Mouse (Mus musculus) frontal cortex, postnatal 25 days (tissue): ENCODE measurements at regions not wholly inside any gene's neighbourhood (a gene's known extent, or its start where the extent isn't known, plus 50 kb on each side); places are given as distances from the start of the nearest gene placed in this dataset.

Experiments
- DNase-seq, 2 experiments: peaks; one replicate each; pipeline ENCODE4 v3.0.0; 2022; ENCODE audit warnings: low spot score in 2 of 2

- no peak for DNase-seq
Observed at GRCm38 (mm10) chr14:46529086-46529715, 138.7 kb upstream of the Bmp4 start.

GRCm38 (mm10) chr14:46517258-46517657, 126.8 kb upstream of the Bmp4 start:
- no peak for DNase-seq

GRCm38 (mm10) chr14:46516285-46516684, 125.8 kb upstream of the Bmp4 start:
- DNase-seq = no peak

- no peak for DNase-seq
Observed at GRCm38 (mm10) chr14:46514262-46514932, 123.9 kb upstream of the Bmp4 start.

- no peak for DNase-seq
Observed at GRCm38 (mm10) chr14:46512118-46512517, 121.6 kb upstream of the Bmp4 start.

- DNase-seq = no peak
Observed at GRCm38 (mm10) chr14:46508871-46509270, 118.4 kb upstream of the Bmp4 start.

GRCm38 (mm10) chr14:46505266-46505665, 114.8 kb upstream of the Bmp4 start:
- no peak for DNase-seq

GRCm38 (mm10) chr14:46491601-46492000, 101.1 kb upstream of the Bmp4 start:
- no peak for DNase-seq

GRCm38 (mm10) chr14:46491182-46491581, 100.7 kb upstream of the Bmp4 start:
- no peak for DNase-seq

- no peak for DNase-seq
Observed at GRCm38 (mm10) chr14:46487551-46487950, 97.1 kb upstream of the Bmp4 start.

- no peak for DNase-seq
Observed at GRCm38 (mm10) chr14:46480396-46480795, 89.9 kb upstream of the Bmp4 start.

GRCm38 (mm10) chr14:46475945-46476344, 85.5 kb upstream of the Bmp4 start:
- DNase-seq = no peak

- DNase-seq = no peak
Observed at GRCm38 (mm10) chr14:46462967-46463366, 72.5 kb upstream of the Bmp4 start.

- DNase-seq = no peak
Observed at GRCm38 (mm10) chr14:46461960-46462359, 71.5 kb upstream of the Bmp4 start.

- no peak for DNase-seq
Observed at GRCm38 (mm10) chr14:46454500-46454899, 64.0 kb upstream of the Bmp4 start.

GRCm38 (mm10) chr14:46441696-46442095, 51.2 kb upstream of the Bmp4 start:
- DNase-seq = no peak
